Mouse (Mus musculus) neural tube, embryonic 15.5 days (tissue): ENCODE data around the gene Xylt1. TPM values are rescaled to one million over a fixed set of nuclear protein-coding genes. Genes with fewer than 3 reads are reported as not detected.

Source experiments
- ATAC-seq: fragments of 200-750 bp; cut with Nextera tagmentation; 2 replicates; pipeline ENCODE4 v1.8.0; 2017; ENCODE audit warnings: mild to moderate bottlenecking, moderate TSS enrichment, moderate library complexity; ENCODE audit not compliant: low FRiP score
- H3K27ac ChIP-seq: fragments of 300-500 bp; sonication (generic); replicated peaks from 2 replicates; pipeline ENCODE4 v1.5.1; 2015; ENCODE audit warnings: mild to moderate bottlenecking, inconsistent platforms
- H3K27me3 ChIP-seq: fragments of 300-500 bp; sonication (generic); replicated peaks from 2 replicates; pipeline ENCODE4 v1.6.1; 2015; ENCODE audit warnings: inconsistent platforms
- H3K36me3 ChIP-seq: fragments of 300-500 bp; sonication (generic); 2 replicates; pipeline ENCODE4 v1.6.1; 2015; ENCODE audit warnings: inconsistent platforms
- H3K4me1 ChIP-seq: fragments of 300-500 bp; sonication (generic); 2 replicates; pipeline ENCODE4 v1.6.1; 2015; ENCODE audit warnings: inconsistent platforms
- H3K4me2 ChIP-seq: fragments of 300-500 bp; sonication (generic); 2 replicates; pipeline ENCODE4 v1.6.1; 2015; ENCODE audit warnings: inconsistent platforms, mild to moderate bottlenecking, moderate library complexity
- H3K4me3 ChIP-seq: fragments of 300-500 bp; sonication (generic); replicated peaks from 2 replicates; pipeline ENCODE4 v1.5.1; 2015; ENCODE audit warnings: mild to moderate bottlenecking, inconsistent platforms
- H3K9ac ChIP-seq: fragments of 300-500 bp; sonication (generic); replicated peaks from 2 replicates; pipeline ENCODE4 v1.6.1; 2015; ENCODE audit warnings: mild to moderate bottlenecking, inconsistent platforms
- H3K9me3 ChIP-seq: fragments of 300-500 bp; sonication (generic); replicated peaks from 2 replicates; pipeline ENCODE4 v1.6.1; 2016; ENCODE audit warnings: inconsistent platforms
- WGBS: fragments of 180-500 bp; shearing (Covaris S2); methylation state at CpG from one replicate; pipeline ENCODE4 v1.1.7; 2015; ENCODE audit warnings: mixed read lengths; 5-methylcytosine and 5-hydroxymethylcytosine counted together
- polyA plus RNA-seq: library from polyadenylated mRNA; unstranded; fragments of >200 nt; fragmentation: Nextera tagmentation; extraction: Ambion mirVana; gene quantifications from 2 replicates; pipeline ENCODE4 v1.2.1, GENCODE M21; 2015

Xylt1 gene
- polyA plus RNA-seq, 1 experiment from 2014 or later: 2.3 TPM

- H3K27me3 ChIP-seq: no peaks in the 10 kb centered on the region
- H3K9ac ChIP-seq: no peak overlapping the region
- H3K36me3 ChIP-seq: no peaks in the 10 kb centered on the region
- H3K4me2 ChIP-seq: no peak overlapping the region
- H3K27ac ChIP-seq: no peak overlapping the region
- ATAC-seq: no peak
- no peaks in the 10 kb centered on the region for H3K9me3 ChIP-seq
- H3K4me1 ChIP-seq: peaks cover 16% of the 10 kb centered on the region
- H3K4me3 ChIP-seq: no peak overlapping the region
- WGBS: 92% methylated on average over 5 of the region's 5 CpGs
Observed at GRCm38 (mm10) chr7:117399971-117400370, 19.2 kb downstream of the Xylt1 start.

DNA sequence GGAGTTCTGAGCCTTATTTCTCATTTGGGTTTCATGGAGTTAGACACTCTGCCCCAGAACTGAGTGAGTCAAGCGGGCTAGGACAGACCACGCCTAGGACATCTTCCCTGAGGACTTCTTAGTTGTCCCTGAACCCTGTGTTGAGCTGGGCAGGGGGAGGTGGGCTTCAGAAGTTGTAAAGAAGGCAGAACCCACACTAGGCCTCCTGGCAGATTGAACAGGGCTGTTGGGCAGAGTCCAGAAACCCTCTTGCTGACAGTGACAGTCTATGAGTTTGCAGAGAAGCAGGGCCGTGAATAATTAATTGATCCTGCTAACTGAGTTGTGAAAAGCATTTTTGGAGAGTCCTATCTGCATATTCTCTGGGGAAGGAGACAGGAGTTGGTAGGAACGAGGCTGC lies 20.8 kb downstream of the Xylt1 start:
- WGBS: 75% methylated on average over 4 of the region's 4 CpGs
- H3K27ac ChIP-seq: no peak overlapping the region
- no peaks in the 10 kb centered on the region for H3K9me3 ChIP-seq
- H3K4me1 ChIP-seq: peaks cover 13% of the 10 kb centered on the region
- no peak overlapping the region for H3K4me3 ChIP-seq
- H3K9ac ChIP-seq: no peak overlapping the region
- ATAC-seq: no peak
- no peaks in the 10 kb centered on the region for H3K36me3 ChIP-seq
- no peaks in the 10 kb centered on the region for H3K27me3 ChIP-seq
- no peak overlapping the region for H3K4me2 ChIP-seq

GRCm38 (mm10) chr7:117406336-117406735 lies 25.6 kb downstream of the Xylt1 start:
- Histone ChIP-seq H3K4me2 (no peak overlapping the region), H3K4me3 (no peak overlapping the region), H3K4me1 (no peaks in the 10 kb centered on the region), H3K9me3 (no peaks in the 10 kb centered on the region), H3K27ac (no peak overlapping the region), H3K27me3 (no peaks in the 10 kb centered on the region), H3K9ac (no peak overlapping the region), H3K36me3 (no peaks in the 10 kb centered on the region)
- WGBS: 97% methylated on average over 3 of the region's 3 CpGs
- ATAC-seq: no peak

- Histone ChIP-seq H3K4me3 (no peak overlapping the region), H3K4me1 (no peaks in the 10 kb centered on the region), H3K27ac (no peak overlapping the region), H3K27me3 (no peaks in the 10 kb centered on the region), H3K36me3 (no peaks in the 10 kb centered on the region), H3K9ac (no peak overlapping the region), H3K9me3 (no peaks in the 10 kb centered on the region), H3K4me2 (no peak overlapping the region)
- WGBS: 86% methylated on average over 8 of the region's 8 CpGs
- ATAC-seq: no peak
Observed at GRCm38 (mm10) chr7:117409268-117409988, 28.6 kb downstream of the Xylt1 start.

DNA sequence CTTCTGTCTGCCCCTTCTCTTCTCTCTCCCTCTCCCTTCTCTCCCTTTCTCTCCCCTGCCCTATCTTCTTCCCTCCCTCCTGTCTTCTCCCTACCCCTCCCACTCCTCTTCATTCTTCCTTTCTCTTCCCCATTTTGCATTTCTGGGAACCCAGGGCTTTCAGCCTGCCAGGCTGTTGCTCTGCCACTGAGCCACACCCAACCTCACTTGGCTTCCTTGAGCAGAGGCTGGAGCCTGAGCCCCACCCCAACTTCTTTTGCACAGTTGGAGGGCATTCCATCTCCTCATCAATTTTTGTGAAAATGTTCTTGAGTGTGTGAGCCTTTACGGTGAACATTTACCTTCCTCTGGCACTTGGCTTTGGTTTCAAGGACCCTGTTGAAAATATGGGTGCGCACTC lies 31.1 kb downstream of the Xylt1 start:
- Histone ChIP-seq H3K4me2 (no peak overlapping the region), H3K27ac (no peak overlapping the region), H3K4me1 (no peaks in the 10 kb centered on the region), H3K9me3 (no peaks in the 10 kb centered on the region), H3K36me3 (no peaks in the 10 kb centered on the region), H3K27me3 (no peaks in the 10 kb centered on the region), H3K4me3 (no peak overlapping the region), H3K9ac (no peak overlapping the region)
- WGBS: 87% methylated on average over 2 of the region's 2 CpGs
- no peak for ATAC-seq

GRCm38 (mm10) chr7:117412405-117412804 lies 31.6 kb downstream of the Xylt1 start:
- Histone ChIP-seq H3K27ac (no peak overlapping the region), H3K9me3 (no peaks in the 10 kb centered on the region), H3K4me2 (no peak overlapping the region), H3K36me3 (no peaks in the 10 kb centered on the region), H3K9ac (no peak overlapping the region), H3K27me3 (no peaks in the 10 kb centered on the region), H3K4me3 (no peak overlapping the region), H3K4me1 (no peaks in the 10 kb centered on the region)
- no peak for ATAC-seq
- 72% methylated on average over 5 of the region's 5 CpGs for WGBS

GRCm38 (mm10) chr7:117414341-117415008 lies 33.7 kb downstream of the Xylt1 start:
- no peak overlapping the region for H3K9ac ChIP-seq
- WGBS: 85% methylated on average over 12 of the region's 12 CpGs
- H3K27ac ChIP-seq: no peak overlapping the region

GRCm38 (mm10) chr7:117415009-117415363 lies 34.2 kb downstream of the Xylt1 start:
- Histone ChIP-seq H3K9ac (no peak overlapping the region), H3K27me3 (no peaks in the 10 kb centered on the region), H3K4me1 (peaks cover 12% of the 10 kb centered on the region), H3K27ac (no peak overlapping the region), H3K4me3 (no peak overlapping the region), H3K36me3 (no peaks in the 10 kb centered on the region), H3K9me3 (no peaks in the 10 kb centered on the region), H3K4me2 (no peak overlapping the region)
- 87% methylated on average over 8 of the region's 8 CpGs for WGBS
- ATAC-seq: no peak

More at GRCm38 (mm10) chr7:117414341-117415008, 33.7 kb downstream of the Xylt1 start:
- Histone ChIP-seq H3K4me1 (peaks cover 12% of the 10 kb centered on the region), H3K36me3 (no peaks in the 10 kb centered on the region), H3K27me3 (no peaks in the 10 kb centered on the region), H3K4me3 (no peak overlapping the region), H3K4me2 (no peak overlapping the region), H3K9me3 (no peaks in the 10 kb centered on the region)
- ATAC-seq: no peak

- Histone ChIP-seq H3K9ac (no peak overlapping the region), H3K4me1 (peaks cover 27% of the 10 kb centered on the region), H3K4me2 (no peak overlapping the region), H3K4me3 (no peak overlapping the region), H3K36me3 (no peaks in the 10 kb centered on the region), H3K27me3 (no peaks in the 10 kb centered on the region), H3K27ac (no peak overlapping the region), H3K9me3 (no peaks in the 10 kb centered on the region)
- 33% methylated on average over 5 of the region's 5 CpGs for WGBS
- peak; percentile 65 for ATAC-seq
Observed at GRCm38 (mm10) chr7:117419041-117419440, 38.3 kb downstream of the Xylt1 start.

DNA sequence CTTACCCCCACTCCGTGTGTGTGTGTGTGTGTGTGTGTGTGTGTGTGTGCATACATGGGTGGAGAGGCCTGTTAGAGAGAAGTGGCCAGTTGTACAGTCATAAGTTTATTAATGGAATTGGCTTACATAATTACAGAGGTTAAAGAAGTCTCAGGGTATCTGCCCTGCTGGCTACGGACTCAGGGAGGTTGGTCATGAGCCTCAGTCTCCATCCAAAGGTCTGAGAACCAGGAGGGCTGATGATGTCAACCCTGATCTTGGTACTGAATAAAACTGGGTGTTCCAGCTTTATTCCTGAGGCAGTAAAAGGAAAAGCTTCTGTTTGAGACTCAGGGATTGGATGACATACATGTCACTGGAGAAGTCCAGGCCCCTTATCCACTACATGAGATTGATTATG lies 39.1 kb downstream of the Xylt1 start:
- Histone ChIP-seq H3K4me2 (no peak overlapping the region), H3K4me3 (no peak overlapping the region), H3K9ac (no peak overlapping the region), H3K4me1 (peaks cover 27% of the 10 kb centered on the region), H3K36me3 (no peaks in the 10 kb centered on the region), H3K9me3 (no peaks in the 10 kb centered on the region), H3K27me3 (no peaks in the 10 kb centered on the region), H3K27ac (no peak overlapping the region)
- 77% methylated on average over 2 of the region's 2 CpGs for WGBS
- no peak for ATAC-seq

DNA sequence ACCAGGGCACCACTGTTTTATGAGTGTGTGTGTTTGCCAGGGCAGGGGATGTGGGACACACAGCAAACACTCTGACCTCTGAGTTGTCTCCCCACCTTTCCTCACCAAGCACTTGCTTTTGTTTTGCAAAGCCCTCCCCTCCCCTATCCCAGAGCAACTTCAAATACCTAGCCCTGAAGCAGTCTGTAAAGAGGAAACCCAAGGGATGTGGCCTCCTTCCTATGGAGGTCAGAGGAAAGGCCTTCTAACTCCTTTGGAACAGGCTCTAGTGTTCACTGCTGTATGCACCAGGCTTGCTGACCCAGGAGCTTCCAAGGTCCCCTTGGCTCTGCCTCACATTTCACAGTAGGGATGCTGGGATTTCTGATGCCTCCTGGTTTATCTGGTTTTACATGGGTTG lies 39.5 kb downstream of the Xylt1 start:
- no peak overlapping the region for H3K9ac ChIP-seq
- H3K27ac ChIP-seq: no peak overlapping the region
- H3K27me3 ChIP-seq: no peaks in the 10 kb centered on the region
- H3K36me3 ChIP-seq: no peaks in the 10 kb centered on the region
- ATAC-seq: no peak
- H3K4me1 ChIP-seq: peaks cover 27% of the 10 kb centered on the region
- H3K9me3 ChIP-seq: no peaks in the 10 kb centered on the region
- no peak overlapping the region for H3K4me2 ChIP-seq
- no peak overlapping the region for H3K4me3 ChIP-seq

- Histone ChIP-seq H3K4me2 (no peak overlapping the region), H3K4me1 (peaks cover 27% of the 10 kb centered on the region), H3K9ac (no peak overlapping the region), H3K4me3 (no peak overlapping the region), H3K36me3 (no peaks in the 10 kb centered on the region), H3K27ac (no peak overlapping the region), H3K27me3 (no peaks in the 10 kb centered on the region), H3K9me3 (no peaks in the 10 kb centered on the region)
- ATAC-seq: no peak
- 41% methylated on average over 11 of the region's 11 CpGs for WGBS
Observed at GRCm38 (mm10) chr7:117420836-117421566, 40.2 kb downstream of the Xylt1 start.
